Mouse (Mus musculus) lung, adult 2 months (tissue): ENCODE results near the gene Capn15.

ENCODE experiments used
- CTCF ChIP-seq: fragments of 200-500 bp; IDR thresholded peaks from 2 replicates; pipeline ENCODE4 v1.5.1; 2011; ENCODE audit warnings: mild to moderate bottlenecking, low read length, control low read depth; ENCODE audit not compliant: insufficient read depth
- POLR2A ChIP-seq: fragments of 200-500 bp; IDR thresholded peaks from 2 replicates; pipeline ENCODE4 v1.6.1; 2011; ENCODE audit warnings: low read depth, mild to moderate bottlenecking, control low read depth, low read length, borderline replicate concordance; ENCODE audit errors: extremely low read depth

GRCm38 (mm10) chr17:26031583-26031982 lies 46.0 kb upstream of the Capn15 start:
- TF ChIP-seq CTCF (no peak), POLR2A (no peak)
